Mouse (Mus musculus): ENCODE measurements around the gene Arhgap28. TPM values are rescaled to one million over a fixed set of nuclear protein-coding genes. Genes with fewer than 3 reads are reported as not detected.

Gene Arhgap28
- polyA plus RNA-seq, 1 experiment from 2014 or later = 39.7 TPM

GRCm38 (mm10) chr17:67816916-67817315 lies 187.0 kb downstream of the Arhgap28 start:
- ATAC-seq (ENCODE audit: low read depth) = no peak
- Histone ChIP-seq H3K27me3 (ENCODE audit: control insufficient read depth, insufficient read depth, low read depth, low read length) (no peaks in the 10 kb centered on the region), H3K4me2 (ENCODE audit: low read depth, low read length) (no peak overlapping the region), H3K4me1 (replicated peaks; ENCODE audit: control insufficient read depth, insufficient read depth, low read length) (no peaks in the 10 kb centered on the region), H3K9ac (ENCODE audit: low read length) (no peak overlapping the region), H3K9me3 (ENCODE audit: control insufficient read depth, low read length) (no peaks in the 10 kb centered on the region), H3K27ac (ENCODE audit: low read length) (no peak overlapping the region), H3K36me3 (ENCODE audit: control insufficient read depth, insufficient read depth, low read length) (no peaks in the 10 kb centered on the region), H3K4me3 (ENCODE audit: low read length) (no peak overlapping the region)
- 88% methylated on average over 10 of the region's 10 CpGs for WGBS

GRCm38 (mm10) chr17:67815720-67816119 lies 188.2 kb downstream of the Arhgap28 start:
- Histone ChIP-seq H3K27me3 (ENCODE audit: control insufficient read depth, insufficient read depth, low read depth, low read length) (no peaks in the 10 kb centered on the region), H3K9ac (ENCODE audit: low read length) (no peak overlapping the region), H3K36me3 (ENCODE audit: control insufficient read depth, insufficient read depth, low read length) (no peaks in the 10 kb centered on the region), H3K27ac (ENCODE audit: low read length) (no peak overlapping the region), H3K4me2 (ENCODE audit: low read depth, low read length) (no peak overlapping the region), H3K4me1 (replicated peaks; ENCODE audit: control insufficient read depth, insufficient read depth, low read length) (no peaks in the 10 kb centered on the region), H3K4me3 (ENCODE audit: low read length) (no peak overlapping the region), H3K9me3 (ENCODE audit: control insufficient read depth, low read length) (no peaks in the 10 kb centered on the region)
- WGBS = 92% methylated on average over 11 of the region's 11 CpGs
- ATAC-seq (ENCODE audit: low read depth) = no peak

GRCm38 (mm10) chr17:67813666-67814065 lies 190.3 kb downstream of the Arhgap28 start:
- H3K9ac ChIP-seq (ENCODE audit: low read length) = no peak overlapping the region
- H3K4me3 ChIP-seq (ENCODE audit: low read length) = no peak overlapping the region
- no peaks in the 10 kb centered on the region for H3K4me1 ChIP-seq (replicated peaks; ENCODE audit: control insufficient read depth, insufficient read depth, low read length)
- H3K4me2 ChIP-seq (ENCODE audit: low read depth, low read length) = no peak overlapping the region
- no peaks in the 10 kb centered on the region for H3K9me3 ChIP-seq (ENCODE audit: control insufficient read depth, low read length)
- ATAC-seq (ENCODE audit: low read depth) = no peak
- no peaks in the 10 kb centered on the region for H3K27me3 ChIP-seq (ENCODE audit: control insufficient read depth, insufficient read depth, low read depth, low read length)
- 89% methylated on average over 6 of the region's 6 CpGs for WGBS
- H3K36me3 ChIP-seq (ENCODE audit: control insufficient read depth, insufficient read depth, low read length) = no peaks in the 10 kb centered on the region
- no peak overlapping the region for H3K27ac ChIP-seq (ENCODE audit: low read length)

GRCm38 (mm10) chr17:67809171-67809570 lies 194.7 kb downstream of the Arhgap28 start:
- Histone ChIP-seq H3K27me3 (ENCODE audit: control insufficient read depth, insufficient read depth, low read depth, low read length) (no peaks in the 10 kb centered on the region), H3K27ac (ENCODE audit: low read length) (no peak overlapping the region), H3K9ac (ENCODE audit: low read length) (no peak overlapping the region), H3K4me3 (ENCODE audit: low read length) (no peak overlapping the region), H3K36me3 (ENCODE audit: control insufficient read depth, insufficient read depth, low read length) (no peaks in the 10 kb centered on the region), H3K4me2 (ENCODE audit: low read depth, low read length) (no peak overlapping the region), H3K4me1 (replicated peaks; ENCODE audit: control insufficient read depth, insufficient read depth, low read length) (no peaks in the 10 kb centered on the region), H3K9me3 (ENCODE audit: control insufficient read depth, low read length) (no peaks in the 10 kb centered on the region)
- ATAC-seq (ENCODE audit: low read depth) = no peak
- WGBS = 91% methylated on average over 16 of the region's 16 CpGs

Data from lung, embryonic 16.5 days (tissue).